Mouse (Mus musculus): ENCODE data around the gene Med19.
A peak's percentile ranks its signal among the peaks of the same experiment; 100 is the strongest.

The Med19 gene

GRCm38 (mm10) chr2:84677968-84678880 lies at the start of gene Med19, which contains the start of gene Gm28635:
Gene Med19, plus strand, starts transcription at chr2:84678402.
Gene Gm28635, minus strand, starts transcription at chr2:84678041.
- DNase-seq (ENCODE audit: extremely low spot score): peak; percentile 91

- no peak for DNase-seq (ENCODE audit: extremely low spot score)
Observed at GRCm38 (mm10) chr2:84632001-84632400, 46.2 kb upstream of the Med19 start.

- peak; percentile 57 for DNase-seq (ENCODE audit: extremely low spot score)
Observed at GRCm38 (mm10) chr2:84632999-84633398, 45.2 kb upstream of the Med19 start.

- no peak for DNase-seq (ENCODE audit: extremely low spot score)
Observed at GRCm38 (mm10) chr2:84634006-84634405, 44.2 kb upstream of the Med19 start.

- peak; percentile 35 for DNase-seq (ENCODE audit: extremely low spot score)
Observed at GRCm38 (mm10) chr2:84634934-84635482, 43.2 kb upstream of the Med19 start.

- DNase-seq (ENCODE audit: extremely low spot score): peak; percentile 78
Observed at GRCm38 (mm10) chr2:84635611-84636010, 42.6 kb upstream of the Med19 start.

- peak; percentile 65 for DNase-seq (ENCODE audit: extremely low spot score)
Observed at GRCm38 (mm10) chr2:84636231-84636741, 41.9 kb upstream of the Med19 start.

GRCm38 (mm10) chr2:84637452-84638165 lies 40.6 kb upstream of the Med19 start:
- DNase-seq (ENCODE audit: extremely low spot score): no peak

GRCm38 (mm10) chr2:84638428-84639220 lies 39.6 kb upstream of the Med19 start:
- DNase-seq (ENCODE audit: extremely low spot score): no peak

GRCm38 (mm10) chr2:84640833-84641232 lies 37.4 kb upstream of the Med19 start:
- DNase-seq (ENCODE audit: extremely low spot score): no peak

GRCm38 (mm10) chr2:84646138-84646537 lies 32.1 kb upstream of the Med19 start:
- DNase-seq (ENCODE audit: extremely low spot score): no peak

- DNase-seq (ENCODE audit: extremely low spot score): no peak
Observed at GRCm38 (mm10) chr2:84647051-84647568, 31.1 kb upstream of the Med19 start.

- DNase-seq (ENCODE audit: extremely low spot score): no peak
Observed at GRCm38 (mm10) chr2:84648369-84648768, 29.8 kb upstream of the Med19 start.

- no peak for DNase-seq (ENCODE audit: extremely low spot score)
Observed at GRCm38 (mm10) chr2:84649674-84650073, 28.5 kb upstream of the Med19 start.

GRCm38 (mm10) chr2:84650464-84651195 lies 27.6 kb upstream of the Med19 start, which contains the start of gene Ctnnd1:
Gene Ctnnd1, minus strand, starts transcription at chr2:84650765.
- peak; percentile 84 for DNase-seq (ENCODE audit: extremely low spot score)

GRCm38 (mm10) chr2:84653354-84653753 lies 24.8 kb upstream of the Med19 start:
- no peak for DNase-seq (ENCODE audit: extremely low spot score)

- no peak for DNase-seq (ENCODE audit: extremely low spot score)
Observed at GRCm38 (mm10) chr2:84655864-84656263, 22.3 kb upstream of the Med19 start.

- DNase-seq (ENCODE audit: extremely low spot score): no peak
Observed at GRCm38 (mm10) chr2:84658806-84659205, 19.4 kb upstream of the Med19 start, which contains the start of gene Btbd18. Gene Btbd18, plus strand, starts transcription at chr2:84659079.

GRCm38 (mm10) chr2:84660253-84660652 lies 17.9 kb upstream of the Med19 start:
- DNase-seq (ENCODE audit: extremely low spot score): no peak

GRCm38 (mm10) chr2:84662866-84663265 lies 15.3 kb upstream of the Med19 start:
- DNase-seq (ENCODE audit: extremely low spot score): no peak
